Mouse (Mus musculus): Measurements from ENCODE around the gene Ttc5. TPM values are rescaled to one million over a fixed set of nuclear protein-coding genes. Genes with fewer than 3 reads are reported as not detected.
"Not testable (repeated sequence)": the region's sequence is repeated elsewhere in the genome, so short reads cannot be mapped to it uniquely, and the experiment has no call there.

Ttc5 gene
- total RNA-seq, 2 experiments from 2014 or later: 23.1 to 35.4 TPM

- ATAC-seq (ENCODE audit: poor library complexity, severe bottlenecking): no peak
Observed at GRCm38 (mm10) chr14:50782166-50782565, 3.2 kb downstream of the Ttc5 start.

DNA sequence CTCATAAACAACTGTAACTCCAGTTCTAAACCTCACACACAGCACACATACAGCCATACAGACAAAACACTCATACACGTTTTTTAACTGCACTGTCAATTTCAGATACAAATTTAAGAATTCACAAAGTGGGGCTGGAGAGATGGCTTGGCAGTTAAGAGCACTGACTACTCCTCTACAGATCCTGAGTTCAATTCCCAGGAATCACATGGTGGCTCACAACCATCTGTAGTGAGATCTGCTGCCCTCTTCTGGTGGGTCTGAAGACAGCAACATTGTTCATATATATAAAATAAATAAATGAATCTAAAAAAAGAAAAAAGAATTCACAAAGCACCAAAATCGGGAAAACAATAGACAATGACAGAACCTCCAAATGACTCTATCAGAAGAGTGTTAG is 14.0 kb downstream of the Ttc5 start:
- ATAC-seq (ENCODE audit: poor library complexity, severe bottlenecking): no peak

DNA sequence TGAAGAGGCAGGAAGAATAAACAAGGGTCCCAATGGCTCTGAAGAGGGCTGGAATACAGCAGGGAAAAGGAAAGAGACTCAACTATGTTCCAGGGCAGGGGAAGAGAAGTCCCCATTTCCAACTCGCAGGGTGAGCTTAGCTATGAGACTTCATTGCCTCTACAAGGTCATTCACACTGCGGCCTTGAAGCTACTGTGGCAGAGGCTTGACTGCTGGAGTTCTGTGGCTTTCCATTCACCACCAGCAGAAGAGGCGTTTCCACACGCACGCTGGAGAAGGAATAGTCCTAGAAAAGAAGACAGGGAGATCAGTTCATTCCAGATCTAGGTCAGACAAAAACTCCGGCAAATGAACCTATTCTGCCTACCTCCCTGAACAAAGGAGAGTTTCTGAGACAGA is 19.6 kb downstream of the Ttc5 start:
- no peak for ATAC-seq (ENCODE audit: poor library complexity, severe bottlenecking)

DNA sequence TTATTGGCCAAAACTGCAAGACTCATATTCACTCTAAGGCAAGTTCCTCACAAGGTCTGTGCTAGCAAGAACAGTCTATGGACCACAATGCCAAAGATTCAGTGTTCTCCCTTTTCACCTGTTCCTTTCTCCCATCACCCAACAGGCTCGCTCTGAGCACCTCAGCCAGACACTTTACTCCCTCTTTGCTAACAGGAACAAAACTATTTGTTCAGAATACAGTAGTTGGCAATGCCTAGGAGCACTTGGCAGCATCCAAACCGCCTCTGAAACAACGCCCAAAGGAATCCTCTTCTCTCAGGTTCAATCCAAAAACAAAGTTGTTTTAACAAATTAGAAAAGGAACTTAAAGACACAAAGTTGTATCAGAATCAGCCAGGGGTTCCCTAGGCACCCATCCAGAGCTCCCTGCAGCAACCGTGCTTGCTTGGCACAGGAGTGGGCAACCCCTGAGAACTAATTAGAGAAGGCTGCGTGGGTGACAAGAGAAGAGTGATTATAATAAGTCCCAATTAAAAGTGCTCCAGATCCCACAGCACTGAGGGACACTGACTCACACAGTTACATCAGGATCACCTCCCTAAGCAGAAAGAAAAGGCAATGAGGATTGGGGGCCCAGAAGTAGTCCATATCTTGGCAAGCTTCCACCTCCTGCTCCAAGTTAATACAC is 26.8 kb downstream of the Ttc5 start:
- ATAC-seq (ENCODE audit: poor library complexity, severe bottlenecking): no peak

GRCm38 (mm10) chr14:50744994-50745393 is 40.3 kb downstream of the Ttc5 start, which contains the start of gene Olfr749:
Olfr749 (minus strand) TSS chr14:50745094.
- ATAC-seq (ENCODE audit: poor library complexity, severe bottlenecking): no peak

DNA sequence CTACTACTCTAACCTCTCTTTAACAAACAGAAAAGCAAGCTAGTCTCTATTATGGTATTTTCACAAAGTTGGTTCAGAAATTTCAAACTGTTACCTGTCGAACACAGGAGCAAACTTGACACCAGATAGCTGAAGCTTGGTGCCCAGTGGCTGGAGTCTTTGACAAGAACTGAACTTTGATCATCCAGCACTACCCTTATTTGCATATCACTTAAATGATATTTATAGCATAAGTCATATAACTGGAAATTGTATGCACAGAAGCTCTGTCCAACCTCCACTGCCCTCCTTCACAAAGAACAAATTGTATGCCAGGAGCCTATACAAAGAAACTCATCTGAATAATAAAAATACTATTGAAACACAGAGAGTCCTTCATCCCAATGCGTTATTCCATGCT is 43.7 kb downstream of the Ttc5 start:
- no peak for ATAC-seq (ENCODE audit: poor library complexity, severe bottlenecking)

DNA sequence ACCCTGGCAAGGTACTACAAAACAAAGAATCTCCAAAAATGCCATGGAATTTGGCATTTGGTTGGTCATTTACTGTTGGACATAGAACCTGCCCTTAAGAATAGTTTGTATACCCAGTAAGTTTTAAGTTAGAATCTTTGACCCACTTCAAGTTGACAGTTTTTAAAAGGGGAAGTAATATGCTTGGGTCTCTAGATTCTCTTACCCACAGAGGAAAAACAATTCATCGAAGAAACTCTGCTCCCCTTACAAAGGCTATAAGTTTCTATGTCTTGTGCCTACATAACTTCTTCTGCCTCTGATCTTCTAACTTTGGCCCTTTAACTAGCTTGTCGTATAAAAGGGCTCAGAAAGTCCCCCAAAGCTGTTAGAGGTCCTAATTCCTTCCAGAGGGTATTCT is 45.0 kb downstream of the Ttc5 start:
- no peak for ATAC-seq (ENCODE audit: poor library complexity, severe bottlenecking)

DNA sequence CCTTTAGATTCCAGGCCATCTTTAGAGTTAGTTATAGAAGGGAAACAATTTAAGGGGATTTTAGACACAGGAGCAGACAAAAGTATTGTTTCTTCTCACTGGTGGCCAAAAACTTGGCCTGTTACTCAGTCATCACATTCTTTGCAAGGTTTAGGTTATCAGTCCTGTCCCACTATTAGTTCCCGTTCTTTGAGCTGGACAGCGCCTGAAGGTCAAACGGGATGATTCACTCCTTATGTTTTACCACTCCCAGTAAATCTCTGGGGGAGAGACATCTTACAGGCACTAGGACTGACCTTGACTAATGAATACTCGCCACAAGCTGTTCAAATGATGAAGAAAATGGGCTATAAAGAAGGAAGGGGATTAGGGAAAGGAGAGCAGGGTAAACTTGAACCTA is 62.9 kb downstream of the Ttc5 start:
- ATAC-seq (ENCODE audit: poor library complexity, severe bottlenecking): not testable (repeated sequence)

- ATAC-seq (ENCODE audit: poor library complexity, severe bottlenecking): not testable (repeated sequence)
Observed at GRCm38 (mm10) chr14:50719875-50720274, 65.4 kb downstream of the Ttc5 start.

Other genes starting within 250 kb of the Ttc5 start
- not detected in 2 replicates for gene Olfr744, start 170.6 kb downstream of the Ttc5 start, total RNA-seq (2015)
- not detected in 2 replicates for gene Olfr744, start 170.6 kb downstream of the Ttc5 start, total RNA-seq (2017)
- gene Olfr745, start 146.1 kb downstream of the Ttc5 start, total RNA-seq (2015): not detected in 2 replicates
- gene Olfr745, start 146.1 kb downstream of the Ttc5 start, total RNA-seq (2017): not detected in 2 replicates
- gene Olfr746, start 138.4 kb downstream of the Ttc5 start, total RNA-seq (2015): not detected in 2 replicates
- gene Olfr746, start 138.4 kb downstream of the Ttc5 start, total RNA-seq (2017): not detected in 2 replicates
- not detected in 2 replicates for gene Olfr747, start 92.3 kb downstream of the Ttc5 start, total RNA-seq (2015)
- not detected in 2 replicates for gene Olfr747, start 92.3 kb downstream of the Ttc5 start, total RNA-seq (2017)
- not detected in 2 replicates for gene Olfr748, start 78.1 kb downstream of the Ttc5 start, total RNA-seq (2015)
- not detected in 2 replicates for gene Olfr748, start 78.1 kb downstream of the Ttc5 start, total RNA-seq (2017)
- gene Olfr749, start 40.4 kb downstream of the Ttc5 start, total RNA-seq (2015): not detected in 2 replicates
- gene Olfr749, start 40.4 kb downstream of the Ttc5 start, total RNA-seq (2017): not detected in 2 replicates
- gene Ccnb1ip1, start 22.2 kb upstream of the Ttc5 start, total RNA-seq (2015): not detected in 2 replicates
- not detected in 2 replicates for gene Ccnb1ip1, start 22.2 kb upstream of the Ttc5 start, total RNA-seq (2017)
- gene Parp2, start 22.3 kb upstream of the Ttc5 start, total RNA-seq (2015): 59.7 and 62.1 TPM in 2 replicates
- gene Parp2, start 22.3 kb upstream of the Ttc5 start, total RNA-seq (2017): 53.6 and 78.7 TPM in 2 replicates
- 200 and 215 TPM in 2 replicates for gene Tep1, start 85.0 kb upstream of the Ttc5 start, total RNA-seq (2015)
- gene Tep1, start 85.0 kb upstream of the Ttc5 start, total RNA-seq (2017): 131 and 161 TPM in 2 replicates
- gene Klhl33, start 112.0 kb upstream of the Ttc5 start, total RNA-seq (2015): 0.07 and 0.27 TPM in 2 replicates
- gene Klhl33, start 112.0 kb upstream of the Ttc5 start, total RNA-seq (2017): 0.28 and 0.40 TPM in 2 replicates
- gene Osgep, start 139.4 kb upstream of the Ttc5 start, total RNA-seq (2015): 101 and 107 TPM in 2 replicates
- gene Osgep, start 139.4 kb upstream of the Ttc5 start, total RNA-seq (2017): 87.9 and 125 TPM in 2 replicates
- gene Apex1, start 139.4 kb upstream of the Ttc5 start, total RNA-seq (2015): 46.3 and 64.2 TPM in 2 replicates
- 34.8 and 47.0 TPM in 2 replicates for gene Apex1, start 139.4 kb upstream of the Ttc5 start, total RNA-seq (2017)
- 115 and 118 TPM in 2 replicates for gene Pip4p1, start 145.3 kb upstream of the Ttc5 start, total RNA-seq (2015)
- 38.5 and 39.9 TPM in 2 replicates for gene Pip4p1, start 145.3 kb upstream of the Ttc5 start, total RNA-seq (2017)
- gene Pnp, start 145.6 kb upstream of the Ttc5 start, total RNA-seq (2015): 329 and 405 TPM in 2 replicates
- gene Pnp, start 145.6 kb upstream of the Ttc5 start, total RNA-seq (2017): 158 and 204 TPM in 2 replicates
- 43.8 TPM in 1 of 2 replicates, not detected in the other for gene Gm49342, start 159.0 kb upstream of the Ttc5 start, total RNA-seq (2015)
- 161 and 177 TPM in 2 replicates for gene Gm49342, start 159.0 kb upstream of the Ttc5 start, total RNA-seq (2017)
- 14.4 and 16.7 TPM in 2 replicates for gene Pnp2, start 170.5 kb upstream of the Ttc5 start, total RNA-seq (2015)
- 6.7 and 9.6 TPM in 2 replicates for gene Pnp2, start 170.5 kb upstream of the Ttc5 start, total RNA-seq (2017)
- not detected in 2 replicates for gene Rnase10, start 222.2 kb upstream of the Ttc5 start, total RNA-seq (2015)
- gene Rnase10, start 222.2 kb upstream of the Ttc5 start, total RNA-seq (2017): not detected in 2 replicates

Data from megakaryocyte, adult 5-6 weeks (primary cell).